Mouse (Mus musculus) midbrain, embryonic 12.5 days (tissue): Measurements from ENCODE around the gene Cdhr5. TPM values are rescaled to one million over a fixed set of nuclear protein-coding genes. Genes with fewer than 3 reads are reported as not detected.
A peak's percentile ranks its signal among the peaks of the same experiment; 100 is the strongest.

ENCODE experiments used
- ATAC-seq: fragments of 200-750 bp; cut with Nextera tagmentation; 2 replicates; pipeline ENCODE4 v1.8.0; 2017; ENCODE audit warnings: low read depth, moderate TSS enrichment, moderate library complexity; ENCODE audit not compliant: low FRiP score
- H3K27ac ChIP-seq: fragments of 300-500 bp; sonication (generic); replicated peaks from 2 replicates; pipeline ENCODE4 v1.5.1; 2016; ENCODE audit warnings: mild to moderate bottlenecking
- H3K27me3 ChIP-seq: fragments of 300-500 bp; sonication (generic); 2 replicates; pipeline ENCODE4 v1.6.1; 2016; ENCODE audit warnings: mild to moderate bottlenecking
- H3K36me3 ChIP-seq: fragments of 300-500 bp; sonication (generic); 2 replicates; pipeline ENCODE4 v1.6.1; 2016
- H3K4me1 ChIP-seq: fragments of 300-500 bp; sonication (generic); 2 replicates; pipeline ENCODE4 v1.6.1; 2016
- H3K4me2 ChIP-seq: fragments of 300-500 bp; sonication (generic); replicated peaks from 2 replicates; pipeline ENCODE4 v1.6.1; 2016; ENCODE audit warnings: mild to moderate bottlenecking, moderate library complexity
- H3K4me3 ChIP-seq: fragments of 300-500 bp; sonication (generic); 2 replicates; pipeline ENCODE4 v1.5.1; 2016; ENCODE audit warnings: mild to moderate bottlenecking
- H3K9ac ChIP-seq: fragments of 300-500 bp; sonication (generic); replicated peaks from 2 replicates; pipeline ENCODE4 v1.6.1; 2016; ENCODE audit warnings: mild to moderate bottlenecking, moderate library complexity
- H3K9me3 ChIP-seq: fragments of 300-500 bp; sonication (generic); 2 replicates; pipeline ENCODE4 v1.6.1; 2016; ENCODE audit warnings: mild to moderate bottlenecking
- WGBS: fragments of 180-500 bp; shearing (Covaris S2); methylation state at CpG from one replicate; pipeline ENCODE4 v1.1.7; 2016; 5-methylcytosine and 5-hydroxymethylcytosine counted together
- polyA plus RNA-seq: library from polyadenylated mRNA; unstranded; fragments of >200 nt; fragmentation: Nextera tagmentation; extraction: Ambion mirVana; gene quantifications from 2 replicates; pipeline ENCODE4 v1.2.1, GENCODE M21; 2016

Cdhr5 gene
- polyA plus RNA-seq, 1 experiment from 2014 or later, result not detected

- Histone ChIP-seq H3K27ac (no peak overlapping the region), H3K27me3 (no peaks in the 10 kb centered on the region), H3K4me1 (peaks cover 16% of the 10 kb centered on the region), H3K36me3 (peaks cover 56% of the 10 kb centered on the region), H3K9ac (no peak overlapping the region), H3K9me3 (no peaks in the 10 kb centered on the region), H3K4me2 (no peak overlapping the region), H3K4me3 (no peak overlapping the region)
- WGBS, result 94% methylated on average over 9 of the region's 10 CpGs
- no peak for ATAC-seq
Measured at GRCm38 (mm10) chr7:141231551-141231950, 45.0 kb downstream of the Cdhr5 start.

GRCm38 (mm10) chr7:141231111-141231510 lies 45.5 kb downstream of the Cdhr5 start:
- Histone ChIP-seq H3K27me3 (no peaks in the 10 kb centered on the region), H3K9ac (no peak overlapping the region), H3K36me3 (peaks cover 54% of the 10 kb centered on the region), H3K4me3 (no peak overlapping the region), H3K9me3 (no peaks in the 10 kb centered on the region), H3K4me2 (no peak overlapping the region), H3K4me1 (peaks cover 16% of the 10 kb centered on the region), H3K27ac (no peak overlapping the region)
- 94% methylated on average over 3 of the region's 3 CpGs for WGBS
- ATAC-seq, result no peak

- peaks cover 49% of the 10 kb centered on the region for H3K36me3 ChIP-seq
- ATAC-seq, result no peak
- WGBS, result 96% methylated on average over 4 of the region's 4 CpGs
- H3K4me3 ChIP-seq, result no peak overlapping the region
- H3K9me3 ChIP-seq, result no peaks in the 10 kb centered on the region
- no peak overlapping the region for H3K9ac ChIP-seq
- no peaks in the 10 kb centered on the region for H3K27me3 ChIP-seq
- H3K4me1 ChIP-seq, result peaks cover 16% of the 10 kb centered on the region
- H3K27ac ChIP-seq, result no peak overlapping the region
- 0 out of 2 replicates have a peak overlapping the region, but pooled peaks have one; percentile 98 for H3K4me2 ChIP-seq
Measured at GRCm38 (mm10) chr7:141230570-141230969, 46.0 kb downstream of the Cdhr5 start.

GRCm38 (mm10) chr7:141229702-141230101 lies 46.9 kb downstream of the Cdhr5 start:
- Histone ChIP-seq H3K36me3 (peaks cover 40% of the 10 kb centered on the region), H3K27ac (no peak overlapping the region), H3K4me2 (peak overlapping the region; percentile 98), H3K27me3 (no peaks in the 10 kb centered on the region), H3K4me1 (peaks cover 16% of the 10 kb centered on the region), H3K4me3 (peak overlapping the region; percentile 87), H3K9ac (peak overlapping the region; percentile 95), H3K9me3 (no peaks in the 10 kb centered on the region)
- ATAC-seq, result no peak
- 64% methylated on average over 6 of the region's 6 CpGs for WGBS

- H3K4me3 ChIP-seq, result peak within 1 kb of the TSS; percentile 87
- H3K4me1 ChIP-seq, result peaks cover 16% of the 10 kb centered on the region
- H3K36me3 ChIP-seq, result peaks cover 28% of the 10 kb centered on the region
- peak within 1 kb of the TSS; percentile 98 for H3K4me2 ChIP-seq
- WGBS, result under 1% methylated on average over 66 of the region's 76 CpGs
- peak; percentile 93 for ATAC-seq
- peak within 1 kb of the TSS; percentile 95 for H3K9ac ChIP-seq
- H3K27ac ChIP-seq, result peak within 1 kb of the TSS; percentile 94
- H3K27me3 ChIP-seq, result no peaks in the 10 kb centered on the region
- no peaks in the 10 kb centered on the region for H3K9me3 ChIP-seq
Measured at GRCm38 (mm10) chr7:141228279-141229067, 48.1 kb downstream of the Cdhr5 start, which contains the start of gene Phrf1. TSS of gene Phrf1 (plus strand) at chr7:141228784.

GRCm38 (mm10) chr7:141227796-141228195 lies 48.8 kb downstream of the Cdhr5 start:
- H3K9me3 ChIP-seq, result no peaks in the 10 kb centered on the region
- H3K4me2 ChIP-seq, result peak overlapping the region; percentile 98
- peaks cover 16% of the 10 kb centered on the region for H3K4me1 ChIP-seq
- no peaks in the 10 kb centered on the region for H3K27me3 ChIP-seq
- peak overlapping the region; percentile 87; the same call in 1 of the 2 replicates for H3K4me3 ChIP-seq
- no peak for ATAC-seq
- H3K36me3 ChIP-seq, result peaks cover 21% of the 10 kb centered on the region
- 75% methylated on average over 4 of the region's 4 CpGs for WGBS
- no peak overlapping the region for H3K9ac ChIP-seq
- 0 out of 2 replicates have a peak overlapping the region, but pooled peaks have one; percentile 94 for H3K27ac ChIP-seq

GRCm38 (mm10) chr7:141226535-141226934 lies 50.1 kb downstream of the Cdhr5 start:
- Histone ChIP-seq H3K36me3 (peaks cover 8% of the 10 kb centered on the region), H3K27me3 (no peaks in the 10 kb centered on the region), H3K27ac (no peak overlapping the region), H3K9ac (no peak overlapping the region), H3K9me3 (no peaks in the 10 kb centered on the region), H3K4me2 (no peak overlapping the region), H3K4me1 (peaks cover 27% of the 10 kb centered on the region), H3K4me3 (no peak overlapping the region)
- no peak for ATAC-seq
- WGBS, result 83% methylated on average over 6 of the region's 6 CpGs

- WGBS, result 90% methylated on average over 4 of the region's 4 CpGs
- H3K4me2 ChIP-seq, result peak overlapping the region; percentile 84
Measured at GRCm38 (mm10) chr7:141222696-141223215, 53.8 kb downstream of the Cdhr5 start.

GRCm38 (mm10) chr7:141222126-141222467 lies 54.5 kb downstream of the Cdhr5 start:
- peak overlapping the region; percentile 37; the same call in 1 of the 2 replicates for H3K9ac ChIP-seq
- 15% methylated on average over 8 of the region's 8 CpGs for WGBS
- peaks cover 26% of the 10 kb centered on the region for H3K4me1 ChIP-seq
- no peaks in the 10 kb centered on the region for H3K9me3 ChIP-seq
- peak overlapping the region; percentile 50 for H3K4me3 ChIP-seq
- peak overlapping the region; percentile 78 for H3K27ac ChIP-seq
- H3K36me3 ChIP-seq, result peaks cover 29% of the 10 kb centered on the region
- H3K4me2 ChIP-seq, result peak overlapping the region; percentile 84
- no peaks in the 10 kb centered on the region for H3K27me3 ChIP-seq
- ATAC-seq, result no peak

More at GRCm38 (mm10) chr7:141222696-141223215, 53.8 kb downstream of the Cdhr5 start:
- Histone ChIP-seq H3K4me3 (no peak overlapping the region), H3K4me1 (peaks cover 23% of the 10 kb centered on the region), H3K27ac (peak overlapping the region; percentile 78; the same call in 1 of the 2 replicates), H3K9me3 (no peaks in the 10 kb centered on the region), H3K27me3 (no peaks in the 10 kb centered on the region), H3K9ac (no peak overlapping the region), H3K36me3 (peaks cover 22% of the 10 kb centered on the region)
- ATAC-seq, result no peak

GRCm38 (mm10) chr7:141221249-141222125 lies 55.1 kb downstream of the Cdhr5 start:
- ATAC-seq, result peak; percentile 98
- peak overlapping the region; percentile 61 for H3K9ac ChIP-seq
- H3K4me1 ChIP-seq, result peaks cover 32% of the 10 kb centered on the region
- peak overlapping the region; percentile 78 for H3K27ac ChIP-seq
- no peaks in the 10 kb centered on the region for H3K9me3 ChIP-seq
- H3K27me3 ChIP-seq, result no peaks in the 10 kb centered on the region
- H3K4me2 ChIP-seq, result peak overlapping the region; percentile 84
- peak overlapping the region; percentile 50 for H3K4me3 ChIP-seq
- H3K36me3 ChIP-seq, result peaks cover 29% of the 10 kb centered on the region
- WGBS, result 2% methylated on average over 44 of the region's 44 CpGs

GRCm38 (mm10) chr7:141220377-141220776 lies 56.2 kb downstream of the Cdhr5 start:
- Histone ChIP-seq H3K27ac (no peak overlapping the region; the same call in 1 of the 2 replicates), H3K36me3 (peaks cover 29% of the 10 kb centered on the region), H3K27me3 (no peaks in the 10 kb centered on the region), H3K9ac (0 out of 2 replicates have a peak overlapping the region, but pooled peaks have one; percentile 61), H3K4me1 (peaks cover 37% of the 10 kb centered on the region), H3K4me2 (peak overlapping the region; percentile 84; the same call in 1 of the 2 replicates), H3K9me3 (no peaks in the 10 kb centered on the region), H3K4me3 (no peak overlapping the region)
- ATAC-seq, result no peak
- 87% methylated on average over 1 of the region's 1 CpGs for WGBS
